Mouse (Mus musculus) CH12.LX (cell line): Measurements from ENCODE around the gene Nlgn1.
"Not testable (repeated sequence)": the region's sequence is repeated elsewhere in the genome, so short reads cannot be mapped to it uniquely, and the experiment has no call there.

Experiments used
- CTCF ChIP-seq, 2 experiments: IDR thresholded peaks in 1 of 2; conservative IDR thresholded peaks in 1 of 2; 2 replicates each; pipeline ENCODE4 v1.5.1; 2011 to 2012; ENCODE audit warnings: low read depth in 2 of 2, low read length in 2 of 2, improper control_type of control experiment in 1 of 2, inconsistent platforms in 1 of 2, mild to moderate bottlenecking in 1 of 2, moderate library complexity in 1 of 2
- POLR2A ChIP-seq: IDR thresholded peaks from 2 replicates; pipeline ENCODE4 v1.6.1; 2011; ENCODE audit warnings: low read depth, mild to moderate bottlenecking, improper control_type of control experiment, low read length
- POLR2AphosphoS2 ChIP-seq: IDR thresholded peaks from 2 replicates; pipeline ENCODE4 v1.6.1; 2011; ENCODE audit warnings: low read depth, low read length, improper control_type of control experiment
- UBTF ChIP-seq: IDR thresholded peaks from 2 replicates; pipeline ENCODE4 v1.6.1; 2012; ENCODE audit warnings: low read depth, mild to moderate bottlenecking, inconsistent platforms, low read length, improper control_type of control experiment, moderate library complexity
- USF2 ChIP-seq: conservative IDR thresholded peaks from 2 replicates; pipeline ENCODE4 v1.6.1; 2011; ENCODE audit warnings: low read depth, low read length, improper control_type of control experiment

- not testable (repeated sequence) for TF ChIP-seq CTCF (conservative IDR thresholded peaks at IDR 0.05 in 1 of 2, IDR thresholded peaks at IDR 0.05 in 1 of 2; ENCODE audit: low read depth in 2 of 2, low read length in 2 of 2); POLR2AphosphoS2; USF2; POLR2A; UBTF
Measured at GRCm38 (mm10) chr3:25524236-25524635, 808.0 kb downstream of the Nlgn1 start.
